Mouse (Mus musculus): ENCODE measurements around the gene Msi2.

Gene Msi2

GRCm38 (mm10) chr11:88363481-88363880 lies 354.8 kb downstream of the Msi2 start:
- no peak for DNase-seq (ENCODE audit: low spot score)

DNA sequence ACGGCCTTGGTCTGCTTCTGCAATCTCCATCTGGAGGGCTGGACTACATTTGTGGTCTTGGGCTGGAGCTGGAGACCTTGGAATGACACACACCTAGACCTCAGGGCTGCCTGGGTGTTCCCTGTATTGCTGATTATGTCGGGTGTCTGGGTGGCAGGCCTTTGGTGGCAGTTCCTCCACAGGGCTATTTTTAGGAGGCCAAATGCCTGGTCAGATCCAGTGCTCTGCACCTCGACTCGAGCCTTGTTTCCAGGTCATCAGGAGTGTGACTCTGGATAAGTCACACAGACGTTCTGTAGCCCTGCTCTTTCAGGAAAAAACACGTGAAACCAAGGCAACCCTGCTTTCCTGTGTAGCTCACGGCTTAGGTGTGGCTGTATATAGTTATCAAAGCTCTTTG lies 358.6 kb downstream of the Msi2 start:
- DNase-seq (ENCODE audit: low spot score): no peak

- no peak for DNase-seq (ENCODE audit: low spot score)
These were observed 361.0 kb downstream of the Msi2 start for GRCm38 (mm10) chr11:88357325-88357724.

DNA sequence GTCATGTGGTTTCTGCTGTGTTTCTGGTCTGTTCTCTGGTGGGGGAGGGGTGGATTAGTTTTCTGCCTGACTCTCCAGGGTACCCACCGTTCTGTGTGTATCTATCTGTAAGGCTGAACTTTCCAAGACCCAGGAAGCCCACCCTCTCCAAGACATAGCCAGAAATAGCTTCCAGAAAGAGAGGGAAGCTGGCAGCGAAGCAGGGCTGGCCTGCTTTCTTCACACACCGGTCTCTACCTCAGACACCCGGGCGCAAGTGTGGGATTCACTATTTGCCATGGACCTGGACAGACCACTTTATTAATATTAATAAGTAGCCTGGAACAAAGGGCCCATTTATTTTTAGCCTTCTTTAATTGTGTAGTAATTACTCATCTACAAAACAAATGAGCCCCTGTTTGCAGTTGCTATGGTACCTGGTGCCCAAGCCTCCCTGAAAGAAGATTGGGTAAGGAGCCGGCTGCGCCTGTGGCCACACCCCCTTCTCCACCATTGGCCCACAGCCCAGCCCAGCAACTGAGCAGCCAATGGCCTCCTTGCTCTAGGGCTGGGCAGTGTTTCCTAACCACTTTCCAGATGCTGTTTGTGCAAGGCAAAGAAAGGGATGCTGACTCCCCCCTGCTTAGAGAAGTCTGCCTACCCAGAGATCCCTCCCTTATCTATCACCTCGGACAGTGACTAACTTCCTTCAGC lies 361.6 kb downstream of the Msi2 start:
- peak; percentile 6 for DNase-seq (ENCODE audit: low spot score)

DNA sequence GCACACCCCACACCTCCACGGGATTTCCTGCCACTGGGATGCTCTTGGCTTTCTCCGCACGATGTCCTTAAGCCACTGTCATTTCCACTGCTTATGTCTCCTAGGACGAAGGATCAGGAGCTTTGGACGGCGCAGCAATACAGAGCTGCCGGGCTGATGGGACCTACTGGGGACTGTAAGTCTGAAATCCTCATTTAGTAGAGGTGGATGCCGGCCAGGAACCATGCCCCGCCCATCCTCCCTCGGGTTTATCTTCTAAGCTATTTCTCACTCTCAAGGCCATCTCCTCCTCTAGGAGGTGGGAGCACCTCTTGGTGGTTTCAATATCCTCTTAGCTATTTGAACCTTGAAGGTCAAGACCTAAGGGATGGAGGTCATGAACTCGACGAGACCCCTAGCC lies 362.3 kb downstream of the Msi2 start:
- DNase-seq (ENCODE audit: low spot score): no peak

- DNase-seq (ENCODE audit: low spot score): no peak
These were observed 363.5 kb downstream of the Msi2 start for GRCm38 (mm10) chr11:88354771-88355170.

GRCm38 (mm10) chr11:88351722-88352473 lies 366.4 kb downstream of the Msi2 start:
- DNase-seq (ENCODE audit: low spot score): no peak

DNA sequence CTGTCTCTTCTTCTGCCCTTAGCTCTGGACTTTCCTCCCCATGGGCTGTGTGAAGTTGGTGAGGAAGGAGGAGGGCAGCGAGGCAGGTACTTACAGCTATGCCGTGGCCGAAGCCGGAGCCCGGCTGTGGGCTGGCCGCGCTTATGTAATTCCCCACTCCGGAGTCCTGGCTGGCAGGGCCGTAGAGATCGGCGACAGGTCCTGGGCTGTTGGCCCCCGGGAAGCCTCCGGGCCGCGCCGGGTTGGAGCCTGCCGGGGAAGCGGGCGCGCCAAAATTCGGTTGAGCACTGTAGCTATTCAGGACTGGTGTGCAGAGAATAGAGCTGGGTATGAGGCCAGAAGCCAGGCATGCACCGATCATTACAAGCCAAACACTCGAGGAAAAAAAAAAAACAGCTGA lies 369.6 kb downstream of the Msi2 start:
- no peak for DNase-seq (ENCODE audit: low spot score)

GRCm38 (mm10) chr11:88348056-88348455 lies 370.3 kb downstream of the Msi2 start:
- no peak for DNase-seq (ENCODE audit: low spot score)

DNA sequence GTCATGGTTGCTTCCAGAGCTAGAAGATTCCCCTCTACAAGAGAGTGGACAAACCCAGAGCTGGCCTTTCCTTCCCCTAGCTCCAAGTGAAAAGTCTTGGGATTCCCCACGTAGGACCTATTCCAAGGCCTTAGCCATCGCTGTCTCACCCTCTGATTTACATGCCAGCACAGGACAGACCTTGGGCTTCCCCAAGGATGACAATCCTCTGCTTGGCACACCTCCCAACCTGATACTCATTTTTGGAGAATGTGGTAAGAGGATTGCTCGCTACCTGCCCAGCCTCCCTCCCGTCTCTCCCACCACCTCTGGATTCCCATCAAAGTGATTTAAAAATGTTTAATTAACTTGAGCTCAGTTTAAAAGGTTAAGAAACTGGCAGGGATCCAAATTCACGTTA lies 372.2 kb downstream of the Msi2 start:
- DNase-seq (ENCODE audit: low spot score): no peak

- DNase-seq (ENCODE audit: low spot score): no peak
These were observed 380.4 kb downstream of the Msi2 start for GRCm38 (mm10) chr11:88337926-88338325.

- no peak for DNase-seq (ENCODE audit: low spot score)
These were observed 383.4 kb downstream of the Msi2 start for GRCm38 (mm10) chr11:88334893-88335292.

GRCm38 (mm10) chr11:88332309-88332934 lies 385.9 kb downstream of the Msi2 start:
- DNase-seq (ENCODE audit: low spot score): no peak

GRCm38 (mm10) chr11:88331722-88332121 lies 386.6 kb downstream of the Msi2 start:
- DNase-seq (ENCODE audit: low spot score): no peak

DNA sequence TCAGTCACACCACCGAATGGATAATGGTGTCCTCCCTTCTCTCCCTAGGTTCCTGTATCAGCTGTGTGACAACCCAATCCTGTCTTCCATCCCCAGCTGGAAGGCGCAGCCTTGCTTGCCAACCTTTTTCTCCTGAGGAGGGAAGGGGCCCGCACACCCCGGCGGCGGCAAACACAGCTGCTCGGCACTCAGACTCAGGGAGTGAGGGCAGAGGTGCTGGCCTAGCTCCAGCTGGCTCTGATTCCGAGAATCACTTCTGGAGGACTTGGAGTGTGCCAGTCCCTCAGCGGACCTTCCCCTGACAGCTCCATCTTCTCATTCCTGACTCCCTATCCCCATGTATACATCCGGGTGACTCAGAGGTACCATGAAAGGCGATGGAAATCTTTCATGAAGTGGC lies 387.5 kb downstream of the Msi2 start:
- no peak for DNase-seq (ENCODE audit: low spot score)

DNA sequence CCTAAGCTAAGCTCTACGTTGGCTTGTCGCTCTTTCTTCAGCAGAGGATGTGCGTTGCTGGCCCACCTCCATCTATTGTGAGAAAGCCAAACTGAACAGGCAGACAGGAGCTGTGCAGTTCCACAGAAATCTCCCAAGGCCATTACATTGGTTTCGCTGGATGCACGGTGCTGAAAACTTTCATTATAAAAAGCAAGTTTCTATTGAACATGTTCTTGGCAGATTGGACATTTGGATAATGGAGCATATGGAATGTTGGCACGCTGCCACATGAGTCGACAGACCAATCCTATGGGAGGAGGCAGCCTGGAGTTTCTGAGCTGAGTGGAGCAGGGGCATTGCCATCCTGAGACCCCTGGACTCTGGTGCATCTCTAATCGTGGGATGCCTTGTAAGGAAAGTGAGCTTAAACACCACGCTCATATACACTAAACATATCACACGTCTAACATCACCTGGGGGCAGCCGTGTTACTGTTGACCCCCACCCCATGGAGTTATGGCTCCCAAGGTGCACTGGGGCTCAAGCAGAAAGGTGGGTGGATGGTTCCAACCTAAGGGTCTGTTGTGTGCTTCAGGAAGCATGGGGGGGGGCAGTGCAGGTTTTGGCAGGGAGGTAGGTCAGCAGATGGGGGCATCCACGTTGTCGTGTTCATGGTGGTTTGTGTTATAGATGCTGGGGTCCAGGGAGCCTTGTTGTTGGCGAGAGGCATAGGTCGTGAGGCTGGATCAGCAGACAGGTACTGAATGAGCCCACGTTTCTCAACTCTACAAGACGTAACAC lies 389.3 kb downstream of the Msi2 start:
- no peak for DNase-seq (ENCODE audit: low spot score)

DNA sequence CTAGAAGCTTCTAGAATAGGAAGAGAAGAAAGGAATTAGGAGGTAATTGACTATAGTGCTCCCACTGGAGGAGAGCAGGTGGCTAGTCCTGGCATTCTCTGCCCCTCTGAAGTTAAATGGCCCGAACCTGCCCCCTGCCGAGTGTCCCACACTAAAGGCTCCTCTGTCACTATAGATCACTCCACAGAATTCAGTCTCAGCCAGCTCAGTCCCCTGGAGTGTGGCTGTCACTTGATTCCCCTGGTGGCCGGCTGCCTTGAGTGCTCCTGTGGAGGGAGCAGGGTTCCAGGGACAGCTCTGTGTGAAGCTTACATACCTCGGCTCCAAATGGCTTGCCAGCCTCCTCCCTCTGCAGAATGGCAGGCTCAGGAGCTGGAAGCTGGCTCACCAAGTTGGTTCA lies 391.3 kb downstream of the Msi2 start:
- DNase-seq (ENCODE audit: low spot score): no peak

DNA sequence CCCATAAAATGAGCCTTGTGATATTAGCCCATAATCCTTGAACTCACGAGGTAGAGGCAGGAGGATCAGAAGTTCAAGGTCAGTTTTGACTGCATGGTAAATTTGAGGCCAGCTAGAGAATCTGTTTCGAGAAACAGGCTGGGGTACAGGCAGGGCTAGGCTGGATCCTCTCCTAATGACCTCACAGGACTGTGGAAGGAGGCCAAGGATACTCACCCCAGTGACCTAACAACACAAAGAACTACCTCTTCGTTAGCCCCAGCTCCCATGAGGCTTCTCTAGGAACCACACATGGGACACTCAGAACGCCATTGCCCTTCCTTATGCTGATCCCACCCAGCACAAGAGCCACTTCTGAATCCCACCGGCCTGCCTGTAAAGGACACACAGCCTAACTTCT lies 399.5 kb downstream of the Msi2 start:
- DNase-seq (ENCODE audit: low spot score): no peak

- no peak for DNase-seq (ENCODE audit: low spot score)
These were observed 402.9 kb downstream of the Msi2 start for GRCm38 (mm10) chr11:88315393-88315792.

DNA sequence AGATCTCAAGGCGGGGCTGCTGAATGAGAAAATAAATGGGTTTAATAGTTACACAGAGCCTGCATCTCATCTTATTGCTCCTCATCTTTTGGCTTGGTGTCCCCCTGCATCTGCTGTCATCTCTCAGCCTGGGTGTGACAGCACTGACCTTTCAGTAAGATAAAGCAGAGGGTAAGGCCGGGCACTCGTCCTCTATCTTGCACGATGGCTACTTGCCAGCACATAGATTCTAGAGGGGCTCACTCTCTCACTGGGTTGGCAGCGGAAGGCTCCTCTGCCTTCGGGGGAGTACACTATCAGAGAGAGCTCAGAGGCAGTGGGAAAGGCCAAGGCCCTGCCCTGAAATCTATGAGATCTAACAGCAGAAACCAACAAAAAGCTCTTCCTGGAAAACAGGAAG lies 403.8 kb downstream of the Msi2 start:
- DNase-seq (ENCODE audit: low spot score): no peak

DNA sequence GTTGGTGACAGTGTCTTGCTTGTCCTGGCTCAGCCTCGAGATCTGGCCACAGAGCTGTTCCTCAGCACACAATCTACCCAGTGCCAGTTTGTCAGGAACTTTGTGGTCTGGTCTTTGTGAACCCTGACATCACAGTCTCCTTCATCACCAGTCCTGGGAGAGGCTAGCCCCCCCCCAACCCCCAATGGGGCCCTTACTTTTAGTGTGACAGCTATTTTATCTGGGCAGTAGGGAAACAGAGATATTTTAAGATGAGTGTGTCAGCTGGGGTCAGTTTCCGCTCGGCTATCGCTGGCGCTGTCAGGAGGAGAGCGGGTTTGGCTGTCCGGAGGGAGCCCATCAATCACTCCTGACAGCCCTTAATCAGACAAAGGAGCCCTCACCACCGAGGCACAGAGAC lies 404.8 kb downstream of the Msi2 start:
- DNase-seq (ENCODE audit: low spot score): no peak

GRCm38 (mm10) chr11:88311606-88312005 lies 406.7 kb downstream of the Msi2 start:
- DNase-seq (ENCODE audit: low spot score): no peak

GRCm38 (mm10) chr11:88310773-88311172 lies 407.5 kb downstream of the Msi2 start:
- no peak for DNase-seq (ENCODE audit: low spot score)
